Mouse (Mus musculus) hindbrain, embryonic 15.5 days (tissue): ENCODE results near the gene Clip2. TPM values are rescaled to one million over a fixed set of nuclear protein-coding genes. Genes with fewer than 3 reads are reported as not detected.

Experiments used
- ATAC-seq: fragments of 200-750 bp; cut with Nextera tagmentation; 2 replicates; pipeline ENCODE4 v1.8.0; 2017; ENCODE audit warnings: low read depth, moderate number of reproducible peaks, moderate TSS enrichment; ENCODE audit not compliant: low FRiP score
- H3K27ac ChIP-seq: fragments of 300-500 bp; sonication (generic); replicated peaks from 2 replicates; pipeline ENCODE4 v1.5.1; 2015; ENCODE audit warnings: mild to moderate bottlenecking, inconsistent platforms
- H3K27me3 ChIP-seq: fragments of 300-500 bp; sonication (generic); 2 replicates; pipeline ENCODE4 v1.6.1; 2015; ENCODE audit warnings: control low read depth, inconsistent platforms
- H3K36me3 ChIP-seq: fragments of 300-500 bp; sonication (generic); 2 replicates; pipeline ENCODE4 v1.6.1; 2015; ENCODE audit warnings: control low read depth, inconsistent platforms
- H3K4me1 ChIP-seq: fragments of 300-500 bp; sonication (generic); replicated peaks from 2 replicates; pipeline ENCODE4 v1.6.1; 2015; ENCODE audit warnings: control low read depth, inconsistent platforms
- H3K4me2 ChIP-seq: fragments of 300-500 bp; sonication (generic); 2 replicates; pipeline ENCODE4 v1.6.1; 2015; ENCODE audit warnings: moderate library complexity, mild to moderate bottlenecking, inconsistent platforms
- H3K4me3 ChIP-seq: fragments of 300-500 bp; sonication (generic); 2 replicates; pipeline ENCODE4 v1.5.1; 2015; ENCODE audit warnings: mild to moderate bottlenecking, inconsistent platforms
- H3K9ac ChIP-seq: fragments of 300-500 bp; sonication (generic); 2 replicates; pipeline ENCODE4 v1.6.1; 2015; ENCODE audit warnings: inconsistent platforms
- H3K9me3 ChIP-seq: fragments of 300-500 bp; sonication (generic); 2 replicates; pipeline ENCODE4 v1.6.1; 2016; ENCODE audit warnings: control low read depth, inconsistent platforms
- WGBS: fragments of 180-500 bp; shearing (Covaris S2); methylation state at CpG from one replicate; pipeline ENCODE4 v1.1.7; 2015; 5-methylcytosine and 5-hydroxymethylcytosine counted together
- polyA plus RNA-seq: library from polyadenylated mRNA; unstranded; fragments of >200 nt; fragmentation: Nextera tagmentation; extraction: Ambion mirVana; gene quantifications from 2 replicates; pipeline ENCODE4 v1.2.1, GENCODE M21; 2015

Gene Clip2
- polyA plus RNA-seq, 1 experiment from 2014 or later, result 14.9 TPM

DNA sequence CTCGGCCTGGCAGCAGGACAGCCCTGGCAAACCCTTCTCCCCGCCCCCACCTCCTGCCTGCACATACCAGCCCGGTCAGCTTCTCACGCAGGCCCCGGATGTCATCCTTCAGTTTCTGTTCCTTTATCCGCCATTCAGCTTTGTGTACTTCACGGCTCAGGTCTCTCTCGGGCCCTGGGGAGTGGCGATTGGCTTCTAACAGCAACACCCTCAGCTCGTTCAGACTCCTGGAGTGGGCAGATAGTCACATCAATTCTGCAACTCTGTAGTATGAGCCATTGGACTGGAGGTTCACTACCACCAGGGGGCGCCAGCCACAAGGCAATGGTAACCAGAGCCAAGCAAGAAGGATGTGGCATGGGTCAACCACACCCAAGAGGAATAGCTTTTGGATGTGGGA lies 58.1 kb downstream of the Clip2 start:
- 56% methylated on average over 11 of the region's 11 CpGs for WGBS
- peaks cover 85% of the 10 kb centered on the region for H3K36me3 ChIP-seq
- H3K4me3 ChIP-seq, result no peak overlapping the region
- H3K9me3 ChIP-seq, result no peaks in the 10 kb centered on the region
- ATAC-seq, result peak; percentile 40; the same call in 1 of the 2 replicates
- no peak overlapping the region for H3K27ac ChIP-seq
- no peaks in the 10 kb centered on the region for H3K4me1 ChIP-seq
- no peaks in the 10 kb centered on the region for H3K27me3 ChIP-seq
- no peak overlapping the region for H3K4me2 ChIP-seq
- no peak overlapping the region for H3K9ac ChIP-seq

DNA sequence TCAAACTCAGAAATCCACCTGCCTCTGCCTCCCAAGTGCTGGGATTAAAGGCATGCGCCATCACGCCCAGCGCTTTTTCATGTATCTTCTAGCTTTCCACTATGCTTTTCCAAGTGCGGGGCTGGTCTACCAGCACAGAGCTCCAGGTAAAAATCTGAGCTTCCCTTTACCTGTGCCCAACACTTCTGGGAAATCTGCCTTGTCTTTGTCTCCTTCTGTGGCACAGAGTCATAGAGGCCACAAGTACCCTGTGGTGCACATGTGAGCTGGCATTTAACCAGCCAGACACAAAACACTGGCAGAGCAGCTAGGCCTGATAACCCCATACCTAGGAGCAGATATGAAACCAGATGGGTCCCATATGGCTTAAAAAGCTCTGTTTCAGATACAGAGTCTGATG lies 59.3 kb downstream of the Clip2 start:
- no peak overlapping the region for H3K27ac ChIP-seq
- no peaks in the 10 kb centered on the region for H3K9me3 ChIP-seq
- H3K9ac ChIP-seq, result no peak overlapping the region
- H3K4me2 ChIP-seq, result no peak overlapping the region
- H3K36me3 ChIP-seq, result peaks cover 75% of the 10 kb centered on the region
- WGBS, result 100% methylated on average over 4 of the region's 4 CpGs
- H3K4me3 ChIP-seq, result no peak overlapping the region
- H3K27me3 ChIP-seq, result no peaks in the 10 kb centered on the region
- H3K4me1 ChIP-seq, result no peaks in the 10 kb centered on the region
- ATAC-seq, result no peak

DNA sequence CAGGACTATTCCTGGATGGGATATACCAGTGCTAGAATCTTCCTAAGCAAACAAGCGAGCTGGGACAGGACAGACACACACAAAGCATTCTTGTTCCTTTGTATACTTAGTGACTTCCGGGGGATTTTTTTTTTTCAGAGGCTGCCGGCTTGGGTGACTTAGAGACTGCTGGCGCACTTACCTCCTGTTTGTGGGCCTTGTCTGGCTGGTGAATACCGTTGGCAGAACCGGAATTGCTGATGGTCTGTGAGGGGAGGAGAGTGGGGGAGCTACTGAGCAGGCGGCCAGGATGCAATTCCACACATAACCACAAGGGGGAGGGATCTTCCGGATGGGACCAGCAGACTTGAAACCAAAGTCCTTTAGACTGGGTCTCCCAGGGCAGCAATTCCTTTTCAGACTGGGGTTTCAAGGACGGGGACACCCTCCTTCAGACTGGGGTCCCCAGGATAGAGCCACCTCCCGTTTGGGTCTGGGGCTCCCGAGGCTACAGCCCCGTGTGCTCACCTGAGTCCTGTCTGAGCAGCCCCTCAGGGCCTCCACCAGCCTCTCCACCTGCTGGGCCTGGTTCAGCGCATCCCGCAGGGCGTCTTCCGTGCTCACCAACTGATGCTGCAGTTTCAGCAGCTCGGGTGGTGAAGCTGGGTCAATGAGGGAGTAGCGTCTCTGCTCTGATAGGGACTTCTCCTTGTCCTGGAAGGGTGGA lies 60.4 kb downstream of the Clip2 start:
- Histone ChIP-seq H3K4me3 (no peak overlapping the region), H3K27ac (peak overlapping the region; percentile 70; the same call in 1 of the 2 replicates), H3K36me3 (peaks cover 64% of the 10 kb centered on the region), H3K9ac (no peak overlapping the region), H3K27me3 (no peaks in the 10 kb centered on the region), H3K4me1 (no peaks in the 10 kb centered on the region), H3K4me2 (no peak overlapping the region), H3K9me3 (no peaks in the 10 kb centered on the region)
- peak; percentile 50; the same call in 1 of the 2 replicates for ATAC-seq
- 25% methylated on average over 18 of the region's 18 CpGs for WGBS

DNA sequence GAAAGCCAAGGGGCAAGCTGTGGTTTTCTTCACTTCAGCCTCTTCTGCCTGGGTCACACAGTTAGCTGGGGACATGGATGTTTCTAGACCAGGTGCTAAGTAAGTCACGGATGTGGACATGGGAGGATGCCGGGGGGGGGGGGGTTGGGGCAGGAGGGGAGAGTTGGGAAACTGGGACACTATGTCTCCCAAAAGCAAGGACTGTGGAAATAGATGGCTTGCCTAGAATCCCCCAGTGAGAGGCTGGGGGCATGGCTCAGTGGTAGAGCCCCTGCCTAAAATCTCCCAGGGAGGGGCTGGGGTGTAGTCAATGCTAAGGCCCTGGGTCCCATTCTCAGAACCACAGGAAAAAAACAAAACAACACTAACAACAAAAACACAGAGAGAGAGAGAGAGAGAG lies 61.0 kb downstream of the Clip2 start:
- Histone ChIP-seq H3K27ac (no peak overlapping the region), H3K4me1 (0 out of 2 replicates have a peak, but pooled peaks cover under 1% of the 10 kb centered on the region), H3K27me3 (no peaks in the 10 kb centered on the region), H3K36me3 (peaks cover 57% of the 10 kb centered on the region), H3K9ac (no peak overlapping the region), H3K9me3 (no peaks in the 10 kb centered on the region), H3K4me3 (no peak overlapping the region), H3K4me2 (no peak overlapping the region)
- no peak for ATAC-seq
- WGBS, result 97% methylated on average over 2 of the region's 2 CpGs

DNA sequence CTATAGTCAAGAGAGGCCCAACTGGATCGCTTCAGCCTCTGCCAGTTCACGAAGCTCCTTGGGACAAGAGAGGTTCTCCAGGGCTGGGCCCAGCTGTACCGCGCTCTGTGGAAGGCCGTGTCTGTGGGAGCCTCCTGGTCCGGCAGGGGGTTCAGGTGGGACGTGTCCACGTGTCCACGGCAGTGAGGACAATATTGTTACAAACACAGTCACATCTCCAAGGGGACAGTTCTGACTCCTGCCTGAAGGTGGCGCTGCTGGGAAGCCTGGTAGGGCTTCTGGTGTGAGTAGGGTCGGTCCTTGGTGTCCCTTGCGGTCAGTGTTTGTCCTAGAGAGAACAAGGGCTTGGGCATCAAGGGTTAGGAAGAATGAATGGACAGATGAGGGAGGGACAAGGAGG lies 61.8 kb downstream of the Clip2 start:
- Histone ChIP-seq H3K27ac (no peak overlapping the region), H3K4me2 (no peak overlapping the region), H3K4me1 (0 out of 2 replicates have a peak, but pooled peaks cover 2% of the 10 kb centered on the region), H3K9me3 (no peaks in the 10 kb centered on the region), H3K36me3 (peaks cover 52% of the 10 kb centered on the region), H3K9ac (no peak overlapping the region), H3K27me3 (no peaks in the 10 kb centered on the region), H3K4me3 (no peak overlapping the region)
- 89% methylated on average over 12 of the region's 12 CpGs for WGBS
- ATAC-seq, result no peak

DNA sequence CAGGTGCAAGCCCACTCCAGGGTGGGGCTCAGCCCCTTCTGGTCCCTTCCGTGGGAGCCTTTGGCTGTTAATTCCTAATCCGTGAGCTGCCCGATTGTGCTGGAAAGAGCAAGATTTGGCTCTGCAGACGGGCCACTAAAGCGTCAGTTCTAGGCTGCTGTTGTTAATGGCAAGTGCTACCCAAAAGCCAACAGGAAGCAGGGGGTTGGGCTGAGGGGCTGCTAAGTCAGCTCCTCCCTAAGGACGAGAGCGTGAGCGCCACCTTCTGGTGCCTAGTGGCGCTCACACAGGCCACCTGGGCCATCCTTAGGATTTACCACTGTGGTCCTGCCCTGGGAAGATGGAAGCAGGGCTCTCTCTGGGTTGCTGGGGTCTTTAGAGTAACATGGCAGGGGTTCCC lies 62.7 kb downstream of the Clip2 start:
- H3K27ac ChIP-seq, result 0 out of 2 replicates have a peak overlapping the region, but pooled peaks have one; percentile 25
- H3K9ac ChIP-seq, result no peak overlapping the region
- WGBS, result 33% methylated on average over 9 of the region's 9 CpGs
- H3K4me1 ChIP-seq, result 0 out of 2 replicates have a peak, but pooled peaks cover 2% of the 10 kb centered on the region
- H3K36me3 ChIP-seq, result peaks cover 45% of the 10 kb centered on the region
- no peaks in the 10 kb centered on the region for H3K27me3 ChIP-seq
- H3K4me3 ChIP-seq, result no peak overlapping the region
- no peak for ATAC-seq
- H3K4me2 ChIP-seq, result no peak overlapping the region
- no peaks in the 10 kb centered on the region for H3K9me3 ChIP-seq

DNA sequence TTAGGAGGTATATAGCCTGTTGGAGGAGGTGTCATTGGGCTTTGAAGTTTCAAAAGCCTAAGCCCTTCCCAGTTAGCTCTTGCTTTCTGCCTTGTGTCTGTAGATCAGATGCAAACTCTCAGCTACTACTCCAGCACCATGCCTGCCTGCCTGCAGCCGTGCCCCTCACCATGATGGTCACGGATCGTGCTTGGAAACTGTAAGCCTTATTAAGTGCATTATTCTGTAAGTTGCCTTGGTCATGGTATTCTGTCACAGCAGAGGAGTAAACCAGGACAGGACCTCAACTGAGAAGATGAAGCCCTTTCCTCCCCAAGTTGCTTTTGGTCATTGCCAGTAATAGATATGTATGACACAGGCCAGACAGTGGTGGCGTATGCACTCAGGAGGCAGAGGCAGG lies 63.6 kb downstream of the Clip2 start:
- Histone ChIP-seq H3K4me1 (0 out of 2 replicates have a peak, but pooled peaks cover 2% of the 10 kb centered on the region), H3K4me2 (no peak overlapping the region), H3K9me3 (no peaks in the 10 kb centered on the region), H3K4me3 (no peak overlapping the region), H3K27me3 (no peaks in the 10 kb centered on the region), H3K9ac (no peak overlapping the region), H3K36me3 (peaks cover 37% of the 10 kb centered on the region), H3K27ac (no peak overlapping the region)
- 85% methylated on average over 4 of the region's 4 CpGs for WGBS
- ATAC-seq, result no peak

DNA sequence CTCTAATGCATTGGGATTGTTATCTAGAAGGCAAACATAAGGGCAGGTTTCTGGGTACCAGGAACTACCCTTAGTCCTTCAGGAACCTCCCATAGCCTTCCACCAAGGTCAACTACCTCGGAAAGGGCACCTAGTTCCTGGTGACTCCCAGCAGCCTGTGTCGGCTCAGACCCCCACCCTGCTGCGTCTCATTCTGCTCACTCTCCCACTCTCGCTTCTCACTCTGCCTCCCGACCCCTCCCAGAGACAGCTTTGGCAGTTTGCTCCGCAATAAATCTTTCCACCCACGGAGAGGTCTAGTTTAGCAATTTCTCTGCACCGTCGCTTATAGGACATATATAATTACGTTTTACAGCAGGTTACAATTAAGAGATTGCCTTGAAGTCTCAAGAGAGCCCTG lies 64.2 kb downstream of the Clip2 start:
- H3K36me3 ChIP-seq, result peaks cover 31% of the 10 kb centered on the region
- 0 out of 2 replicates have a peak overlapping the region, but pooled peaks have one; percentile 24 for H3K27ac ChIP-seq
- no peaks in the 10 kb centered on the region for H3K9me3 ChIP-seq
- no peak overlapping the region for H3K4me2 ChIP-seq
- 0 out of 2 replicates have a peak, but pooled peaks cover 2% of the 10 kb centered on the region for H3K4me1 ChIP-seq
- WGBS, result 58% methylated on average over 10 of the region's 10 CpGs
- no peak overlapping the region for H3K4me3 ChIP-seq
- no peak overlapping the region for H3K9ac ChIP-seq
- ATAC-seq, result no peak
- H3K27me3 ChIP-seq, result no peaks in the 10 kb centered on the region

DNA sequence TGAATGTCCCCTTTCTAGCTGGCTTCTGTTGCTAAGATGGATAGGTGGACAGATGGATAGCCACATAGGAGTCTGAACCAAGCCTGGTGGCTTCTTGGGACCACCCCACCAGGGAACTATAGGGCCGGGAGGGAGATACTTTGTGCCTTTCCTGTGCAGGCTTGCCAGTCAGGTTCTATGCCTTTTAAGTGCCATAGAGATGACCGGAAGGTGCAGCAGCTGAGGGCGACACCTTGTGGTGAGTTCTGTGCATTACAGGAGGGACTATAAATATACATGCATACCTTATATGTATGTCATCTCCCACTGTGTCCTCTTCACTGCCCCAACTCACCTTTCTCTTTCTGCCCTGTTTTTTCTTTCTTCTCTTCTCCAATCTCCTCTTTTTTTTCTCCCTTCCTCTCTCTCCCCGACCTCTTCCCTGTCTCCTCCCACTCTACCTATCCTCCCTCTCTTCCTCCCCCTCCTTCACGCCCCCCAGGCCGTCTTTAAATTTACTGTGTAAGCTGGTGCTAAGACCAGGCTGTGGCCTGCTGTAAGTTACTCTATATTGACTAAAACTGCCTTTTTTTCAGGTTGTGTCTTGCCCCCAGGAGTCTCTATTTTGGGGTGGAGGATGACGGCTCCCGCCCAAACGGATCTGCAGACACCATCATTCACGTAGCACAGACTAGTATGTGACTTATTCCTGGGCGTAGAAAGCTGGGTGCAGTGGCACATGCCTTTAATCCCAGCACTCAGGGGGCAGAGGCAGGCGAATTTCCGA lies 66.2 kb downstream of the Clip2 start:
- no peak overlapping the region for H3K4me2 ChIP-seq
- H3K27ac ChIP-seq, result no peak overlapping the region
- no peaks in the 10 kb centered on the region for H3K9me3 ChIP-seq
- H3K4me3 ChIP-seq, result no peak overlapping the region
- no peaks in the 10 kb centered on the region for H3K27me3 ChIP-seq
- no peak overlapping the region for H3K9ac ChIP-seq
- 0 out of 2 replicates have a peak, but pooled peaks cover 2% of the 10 kb centered on the region for H3K4me1 ChIP-seq
- WGBS, result 63% methylated on average over 13 of the region's 13 CpGs
- H3K36me3 ChIP-seq, result peaks cover 18% of the 10 kb centered on the region
- ATAC-seq, result peak; percentile 31

DNA sequence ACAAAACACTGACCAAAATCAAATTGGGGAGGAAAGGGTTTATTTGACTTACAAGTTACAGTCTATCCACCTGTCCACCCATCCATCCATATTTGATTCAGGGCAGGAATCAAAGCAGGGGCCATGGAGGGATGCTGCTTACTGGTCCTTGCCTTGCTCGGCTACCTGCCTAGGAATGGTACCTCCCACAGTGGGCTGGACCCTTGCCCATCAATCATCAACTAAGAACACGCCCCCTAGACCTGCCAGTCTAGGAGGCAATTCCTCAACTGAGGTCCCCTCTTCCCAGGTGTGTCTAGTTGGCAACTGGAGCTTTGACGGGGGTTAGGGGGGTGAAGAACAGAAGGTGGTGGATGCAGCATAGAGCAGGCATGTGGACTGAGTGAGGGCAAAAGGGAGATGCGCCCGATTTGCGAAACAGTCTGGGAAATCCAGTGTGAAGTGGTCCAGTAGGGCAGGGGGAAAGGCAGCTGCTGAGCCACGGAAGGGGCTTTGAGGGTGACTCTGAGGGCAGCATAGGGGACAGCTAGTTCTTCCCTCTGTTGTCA lies 67.0 kb downstream of the Clip2 start:
- Histone ChIP-seq H3K9ac (no peak overlapping the region), H3K9me3 (no peaks in the 10 kb centered on the region), H3K4me2 (no peak overlapping the region), H3K27ac (no peak overlapping the region), H3K27me3 (no peaks in the 10 kb centered on the region), H3K36me3 (peaks cover 10% of the 10 kb centered on the region), H3K4me1 (0 out of 2 replicates have a peak, but pooled peaks cover 2% of the 10 kb centered on the region), H3K4me3 (no peak overlapping the region)
- ATAC-seq, result no peak
- WGBS, result 85% methylated on average over 7 of the region's 7 CpGs

DNA sequence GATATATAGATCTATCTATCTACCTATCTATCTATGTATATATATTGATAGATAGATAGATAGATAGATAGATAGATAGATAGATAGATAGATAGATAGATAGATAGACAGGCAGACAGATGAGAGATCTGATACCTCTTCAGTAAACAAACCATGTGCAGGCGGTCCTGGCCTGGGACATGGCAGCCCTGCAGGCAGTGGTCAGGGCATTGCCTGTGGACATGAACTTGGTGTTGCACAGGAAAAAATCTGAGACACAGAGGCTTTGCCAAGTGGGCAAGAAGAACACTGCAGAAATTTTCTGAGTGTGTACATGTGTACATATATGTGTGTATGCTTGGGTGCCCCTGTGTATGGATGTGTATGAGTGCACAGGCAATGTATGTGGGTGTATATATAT lies 68.9 kb downstream of the Clip2 start:
- 75% methylated on average over 1 of the region's 1 CpGs for WGBS
- H3K27ac ChIP-seq, result no peak overlapping the region
- no peak overlapping the region for H3K4me2 ChIP-seq
- no peak overlapping the region for H3K4me3 ChIP-seq
- no peak overlapping the region for H3K9ac ChIP-seq
- no peaks in the 10 kb centered on the region for H3K36me3 ChIP-seq
- ATAC-seq, result no peak
- H3K27me3 ChIP-seq, result no peaks in the 10 kb centered on the region
- H3K9me3 ChIP-seq, result no peaks in the 10 kb centered on the region
- H3K4me1 ChIP-seq, result 0 out of 2 replicates have a peak, but pooled peaks cover 2% of the 10 kb centered on the region

DNA sequence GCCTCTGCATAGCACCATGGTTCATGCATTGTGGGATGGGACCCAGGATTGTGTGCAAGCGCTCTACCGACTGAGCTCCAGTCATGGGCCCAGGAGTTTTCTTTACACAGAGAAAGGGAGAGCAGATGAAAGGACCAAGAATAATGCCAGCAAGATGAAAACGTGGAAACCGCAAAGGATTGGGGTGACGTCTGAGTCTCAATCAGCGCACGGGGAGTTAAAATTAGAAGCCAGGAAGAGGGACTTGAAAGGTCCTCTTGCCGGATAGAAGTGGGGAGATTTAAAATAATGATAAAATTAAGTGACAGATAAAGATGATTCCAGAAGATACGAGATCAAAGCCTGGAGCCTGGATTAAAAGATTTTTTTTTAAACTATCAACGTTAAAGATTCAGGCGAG lies 69.9 kb downstream of the Clip2 start:
- Histone ChIP-seq H3K9me3 (no peaks in the 10 kb centered on the region), H3K36me3 (no peaks in the 10 kb centered on the region), H3K9ac (no peak overlapping the region), H3K4me1 (0 out of 2 replicates have a peak, but pooled peaks cover 2% of the 10 kb centered on the region), H3K27me3 (no peaks in the 10 kb centered on the region), H3K4me3 (no peak overlapping the region), H3K27ac (no peak overlapping the region), H3K4me2 (no peak overlapping the region)
- WGBS, result 72% methylated on average over 11 of the region's 11 CpGs
- no peak for ATAC-seq
